Mouse (Mus musculus): ENCODE data around the gene Snap23.
A peak's percentile ranks its signal among the peaks of the same experiment; 100 is the strongest.

Snap23 gene

GRCm38 (mm10) chr2:120589759-120590158 lies 22.3 kb downstream of the Snap23 start:
- DNase-seq: no peak

DNA sequence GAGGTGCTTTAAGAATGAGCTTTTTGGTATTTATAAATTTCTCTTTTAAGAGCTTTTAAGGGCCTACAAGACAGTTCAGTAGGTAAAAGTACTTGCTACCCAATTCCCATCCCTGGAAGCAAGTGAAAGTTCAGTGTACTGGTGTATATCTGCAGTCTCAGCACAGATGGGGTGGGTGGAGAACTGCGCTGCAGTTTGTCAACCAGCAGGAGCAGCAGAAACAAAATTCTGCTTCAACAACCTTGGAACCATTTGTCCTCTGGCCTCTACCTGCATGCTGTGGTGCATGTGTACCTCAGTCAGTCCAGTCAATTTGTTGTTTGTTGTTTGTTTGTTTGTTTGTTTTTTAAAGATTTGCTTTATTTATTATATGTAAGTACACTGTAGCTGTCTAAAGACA lies 24.8 kb downstream of the Snap23 start:
- DNase-seq: no peak

GRCm38 (mm10) chr2:120597734-120598133 lies 30.3 kb downstream of the Snap23 start:
- no peak for DNase-seq

DNA sequence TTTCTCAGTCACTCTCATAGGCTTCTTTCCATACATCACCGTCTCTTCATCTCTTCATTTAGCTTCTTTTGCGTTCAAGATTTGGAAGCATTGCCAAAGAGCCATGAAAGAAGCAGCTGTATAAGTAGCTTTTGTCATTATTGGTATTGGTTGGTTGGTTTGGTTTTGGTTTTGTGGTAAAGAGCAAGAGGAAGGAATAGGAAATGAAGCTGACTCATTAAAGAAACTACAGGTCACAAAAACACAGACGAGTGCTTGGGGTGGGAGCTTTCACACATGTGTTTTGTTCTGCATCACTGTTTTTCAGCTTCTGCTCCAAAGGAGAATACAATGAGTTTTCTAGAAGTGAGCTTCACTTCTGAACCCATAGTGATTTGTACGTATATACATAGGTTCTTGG lies 32.0 kb downstream of the Snap23 start:
- no peak for DNase-seq

- no peak for DNase-seq
Measured at GRCm38 (mm10) chr2:120606021-120606690, 38.7 kb downstream of the Snap23 start.

DNA sequence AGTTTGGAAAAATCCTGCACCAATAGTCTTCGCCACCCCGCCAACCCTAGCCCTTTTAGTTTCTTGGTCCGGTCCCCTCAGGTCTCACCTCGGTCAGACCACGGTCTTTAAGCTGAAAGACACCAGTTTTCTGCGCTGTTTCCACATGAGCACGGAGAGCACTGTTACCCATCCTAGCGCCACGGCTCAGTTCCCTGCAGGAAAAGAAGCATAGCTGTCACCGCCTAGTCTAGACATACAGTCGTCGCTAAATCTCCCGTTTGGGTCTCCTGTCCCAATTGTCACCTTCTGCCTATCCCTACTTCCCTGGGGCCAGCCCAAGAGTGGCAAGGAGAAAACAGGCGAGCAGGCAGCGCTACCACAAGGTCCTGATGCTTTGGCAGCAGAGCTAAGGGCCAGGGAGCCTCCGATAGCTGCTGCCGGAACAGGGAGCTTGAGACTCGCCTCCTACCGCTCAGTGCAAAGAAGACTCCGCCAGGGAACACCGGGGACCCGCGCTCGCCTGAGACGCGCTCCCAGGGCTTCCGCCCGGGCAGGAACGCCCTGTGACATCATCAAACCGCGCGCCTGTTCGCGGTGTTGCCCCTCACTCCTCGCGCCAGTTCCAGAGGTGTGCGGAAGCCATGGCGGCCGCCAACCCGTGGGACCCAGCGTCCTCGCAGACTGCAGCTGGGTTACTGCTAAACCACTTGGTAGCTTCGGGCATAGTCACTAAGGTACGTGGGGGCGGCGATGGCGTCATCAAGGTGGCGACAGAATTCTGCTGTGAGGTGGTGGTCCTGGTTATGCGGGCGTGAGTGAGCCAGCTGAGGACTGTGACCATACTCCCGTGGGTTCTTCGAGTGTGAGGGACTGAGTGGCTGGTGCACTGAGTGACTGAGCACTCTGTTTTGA lies 41.6 kb downstream of the Snap23 start, which contains the start of the genes Haus2 and Lrrc57:
Haus2 (plus strand) TSS at position 554 of the 894 bp plus-strand sequence.
Lrrc57 (minus strand) TSS at position 691 of the 894 bp plus-strand sequence.
- peak; percentile 96 for DNase-seq

GRCm38 (mm10) chr2:120616279-120617163 lies 49.0 kb downstream of the Snap23 start:
- DNase-seq: no peak

DNA sequence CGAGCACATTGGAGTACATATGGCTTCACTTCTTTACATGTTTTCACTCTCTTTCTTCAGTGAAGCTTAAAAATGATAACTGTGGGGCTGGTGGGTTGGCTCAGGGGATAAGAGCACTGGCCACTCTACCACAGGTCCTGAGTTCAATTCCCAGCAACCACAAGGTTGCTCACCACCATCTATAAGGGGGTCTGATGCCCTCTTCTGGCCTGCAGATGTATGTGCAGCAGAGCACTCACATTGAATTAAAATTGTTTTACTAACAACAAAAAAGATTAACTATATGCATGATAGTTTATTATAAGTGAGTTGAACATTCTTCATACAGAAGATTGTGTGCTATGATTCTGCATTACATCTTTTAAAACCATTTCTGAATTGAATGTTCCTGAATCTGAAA lies 52.1 kb downstream of the Snap23 start:
- DNase-seq: no peak

DNA sequence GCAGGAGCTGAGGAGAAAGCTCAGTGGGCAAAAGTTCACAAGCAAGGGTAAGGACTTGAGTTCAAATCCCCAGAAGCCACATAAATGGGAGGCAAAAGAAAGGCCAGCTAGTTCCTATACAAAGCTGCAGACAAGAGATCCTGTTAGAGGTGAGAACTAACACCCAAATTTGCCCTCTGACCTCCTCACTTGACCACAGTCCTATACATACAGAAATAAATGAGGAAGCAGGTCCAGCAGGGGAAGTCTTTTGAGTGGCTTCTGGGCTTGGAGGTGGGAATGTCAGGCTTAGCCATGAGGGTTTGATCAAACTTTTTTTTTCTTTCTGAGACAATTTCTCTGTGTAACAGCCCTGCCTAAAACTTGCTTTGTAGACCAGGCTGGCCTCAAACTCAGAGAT lies 55.4 kb downstream of the Snap23 start:
- DNase-seq: no peak

DNA sequence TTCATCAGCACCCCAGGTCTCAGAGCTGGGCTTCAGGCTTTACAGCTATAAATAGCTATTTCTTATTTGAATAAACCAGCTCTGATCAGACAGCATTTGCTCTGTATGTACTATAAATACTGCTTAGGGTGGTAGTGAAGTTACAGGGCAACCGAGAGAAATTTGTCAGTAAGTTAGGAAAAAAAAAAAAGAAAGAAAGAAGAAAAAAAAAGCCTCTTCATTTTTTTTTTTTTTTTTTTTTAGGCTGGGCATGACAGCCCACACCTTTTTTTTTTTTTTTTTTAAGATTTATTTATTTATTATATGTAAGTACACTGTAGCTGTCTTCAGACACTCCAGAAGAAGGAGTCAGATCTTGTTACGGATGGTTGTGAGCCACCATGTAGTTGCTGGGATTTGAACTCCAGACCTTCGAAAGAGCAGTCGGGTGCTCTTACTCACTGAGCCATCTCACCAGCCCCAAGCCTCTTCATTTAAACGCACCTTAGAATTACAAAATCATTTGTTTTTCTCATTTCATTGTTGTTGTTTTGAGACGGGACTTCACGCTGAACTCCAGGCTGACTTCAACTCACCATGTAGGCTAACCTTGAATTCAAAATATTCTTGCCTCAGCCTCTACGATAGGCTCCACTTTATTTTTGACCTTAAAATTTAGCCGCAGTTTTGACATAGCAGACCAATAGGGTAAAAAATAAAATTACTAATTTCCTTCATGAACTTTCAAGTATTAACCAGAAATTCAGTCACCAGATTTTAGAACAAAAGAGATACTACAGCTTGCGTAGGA lies 60.8 kb downstream of the Snap23 start:
- no peak for DNase-seq

- DNase-seq: peak; percentile 99
Measured at GRCm38 (mm10) chr2:120628886-120629735, 61.6 kb downstream of the Snap23 start, which contains the start of gene Stard9. Gene Stard9 (plus strand): TSS chr2:120629121.

DNA sequence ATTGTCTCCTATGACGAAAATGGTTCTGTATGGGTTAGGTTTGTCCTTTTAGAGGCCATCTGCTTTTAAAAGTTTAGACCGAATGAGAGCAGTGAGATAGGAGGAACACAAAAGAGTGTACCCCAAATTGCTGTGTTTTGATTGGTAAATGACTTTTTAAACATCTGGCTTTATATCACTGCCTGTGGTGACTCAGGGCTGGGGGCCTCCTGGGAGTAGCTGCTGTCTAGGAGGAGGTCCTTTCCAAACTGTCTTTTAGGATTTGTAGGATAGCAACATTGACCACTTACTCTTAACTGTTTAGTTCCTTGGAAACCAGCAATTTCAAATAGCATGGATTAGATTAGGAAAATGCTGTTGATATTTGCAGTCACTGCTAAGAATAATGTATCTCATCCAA lies 62.8 kb downstream of the Snap23 start:
- no peak for DNase-seq

GRCm38 (mm10) chr2:120630655-120631054 lies 63.2 kb downstream of the Snap23 start:
- DNase-seq: no peak

- DNase-seq: no peak
Measured at GRCm38 (mm10) chr2:120631521-120631920, 64.0 kb downstream of the Snap23 start.

DNA sequence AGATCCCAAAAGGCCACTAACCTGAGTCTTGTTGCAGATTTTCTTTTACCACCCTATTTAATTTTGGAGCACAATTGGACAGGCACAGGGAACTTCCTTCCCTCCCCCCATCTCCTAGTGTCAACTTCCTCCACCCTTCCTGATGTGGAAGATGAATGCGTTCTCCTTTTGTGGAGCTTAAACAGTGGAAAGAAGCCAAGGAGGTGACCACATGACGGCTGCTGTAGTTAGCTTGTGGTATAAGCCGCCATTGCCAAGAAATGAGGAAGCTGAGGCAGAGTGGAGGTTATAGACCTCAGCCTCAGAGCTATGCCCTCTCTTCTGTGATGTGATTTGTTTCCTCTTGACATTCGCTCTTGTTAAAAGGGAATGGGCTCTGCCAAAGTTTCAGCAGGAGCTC lies 64.5 kb downstream of the Snap23 start:
- DNase-seq: peak; percentile 50

- no peak for DNase-seq
Measured at GRCm38 (mm10) chr2:120640835-120641234, 73.4 kb downstream of the Snap23 start.

GRCm38 (mm10) chr2:120643836-120644235 lies 76.4 kb downstream of the Snap23 start:
- peak; percentile 78 for DNase-seq

GRCm38 (mm10) chr2:120646777-120647176 lies 79.3 kb downstream of the Snap23 start:
- peak; percentile 48 for DNase-seq
